10 mouse cellular contexts compared by ENCODE assay signal in genomic region chr9:66620055-66620454, GRCm38 (mm10). TPM values are rescaled to one million over a fixed set of nuclear protein-coding genes. Genes with fewer than 3 reads are reported as not detected.
DNase-seq lines count a peak whose midpoint lies in the region; ATAC-seq lines count a peak whose summit lies in the region.
"Had no signal": no experiment of that assay in that cellular context is flagged by ENCODE, and none has a peak within 500 bp of the region (broad histone marks: within the 10 kb centered on the region; RNA-seq: fewer than 3 reads in every experiment).

No protein-coding gene starts in this region.

- H3K36me3 ChIP-seq in hindbrain, embryonic 14.5 days (replicated peaks; ENCODE audit: control insufficient read depth, insufficient read depth) = no peaks in the 10 kb centered on the region
- no peaks in the 10 kb centered on the region for H3K36me3 ChIP-seq in hindbrain, embryonic 10.5 days
- no peaks in the 10 kb centered on the region for H3K36me3 ChIP-seq in midbrain, embryonic 13.5 days
- no peaks in the 10 kb centered on the region for H3K36me3 ChIP-seq in midbrain, embryonic 10.5 days
- H3K36me3 ChIP-seq in limb, embryonic 13.5 days = no peaks in the 10 kb centered on the region
- no peaks in the 10 kb centered on the region for H3K36me3 ChIP-seq in stomach, embryonic 16.5 days (ENCODE audit: control insufficient read depth, insufficient read depth, low read length)
- H3K36me3 ChIP-seq: forebrain, embryonic 15.5 days had no signal

- H3K27ac ChIP-seq in hindbrain, embryonic 14.5 days = peak overlapping the region; percentile 15; the same call in 1 of the 2 replicates
- no peak overlapping the region for H3K27ac ChIP-seq in hindbrain, embryonic 10.5 days
- 0 out of 2 replicates have a peak overlapping the region, but pooled peaks have one; percentile 55 for H3K27ac ChIP-seq in midbrain, embryonic 13.5 days
- no peak overlapping the region for H3K27ac ChIP-seq in midbrain, embryonic 10.5 days (replicated peaks)
- peak overlapping the region; percentile 61; the same call in 1 of the 2 replicates for H3K27ac ChIP-seq in limb, embryonic 13.5 days
- H3K27ac ChIP-seq in stomach, embryonic 16.5 days (ENCODE audit: low read length) = peak overlapping the region; percentile 89
- H3K27ac ChIP-seq: forebrain, embryonic 15.5 days had no signal

- H3K4me3 ChIP-seq in hindbrain, embryonic 14.5 days (replicated peaks; ENCODE audit: low read length) = no peak overlapping the region
- H3K4me3 ChIP-seq in hindbrain, embryonic 10.5 days = no peak overlapping the region
- H3K4me3 ChIP-seq in midbrain, embryonic 13.5 days (replicated peaks) = no peak overlapping the region
- H3K4me3 ChIP-seq in midbrain, embryonic 10.5 days = no peak overlapping the region
- no peak overlapping the region for H3K4me3 ChIP-seq in limb, embryonic 13.5 days
- H3K4me3 ChIP-seq in stomach, embryonic 16.5 days (replicated peaks; ENCODE audit: low read length) = no peak overlapping the region
- H3K4me3 ChIP-seq: forebrain, embryonic 15.5 days had no signal

- H3K9me3 ChIP-seq in hindbrain, embryonic 14.5 days (ENCODE audit: control insufficient read depth, low read length) = no peaks in the 10 kb centered on the region
- H3K9me3 ChIP-seq in hindbrain, embryonic 10.5 days = no peaks in the 10 kb centered on the region
- no peaks in the 10 kb centered on the region for H3K9me3 ChIP-seq in midbrain, embryonic 13.5 days
- H3K9me3 ChIP-seq in midbrain, embryonic 10.5 days (replicated peaks) = no peaks in the 10 kb centered on the region
- H3K9me3 ChIP-seq in limb, embryonic 13.5 days = no peaks in the 10 kb centered on the region
- H3K9me3 ChIP-seq in stomach, embryonic 16.5 days (replicated peaks; ENCODE audit: control insufficient read depth, low read length) = no peaks in the 10 kb centered on the region
- H3K9me3 ChIP-seq: forebrain, embryonic 15.5 days had no signal

- WGBS in hindbrain, embryonic 14.5 days = 88% methylated on average over 1 of the region's 1 CpGs
- WGBS in hindbrain, embryonic 10.5 days = 71% methylated on average over 1 of the region's 1 CpGs
- 80% methylated on average over 1 of the region's 1 CpGs for WGBS in midbrain, embryonic 13.5 days
- 80% methylated on average over 1 of the region's 1 CpGs for WGBS in midbrain, embryonic 10.5 days
- 73% methylated on average over 1 of the region's 1 CpGs for WGBS in limb, embryonic 13.5 days
- 50% methylated on average over 1 of the region's 1 CpGs for WGBS in stomach, embryonic 16.5 days

- ATAC-seq in hindbrain, embryonic 14.5 days (ENCODE audit: low FRiP score) = no peak
- no peak for ATAC-seq in midbrain, embryonic 13.5 days
- no peak for ATAC-seq in limb, embryonic 13.5 days (ENCODE audit: low FRiP score, low read depth)
- ATAC-seq in stomach, embryonic 16.5 days (ENCODE audit: insufficient read depth, low FRiP score) = no peak
- ATAC-seq: forebrain, embryonic 15.5 days; inflammation-experienced regulatory T-cells, adult 6 months had no signal

- H3K4me2 ChIP-seq in hindbrain, embryonic 14.5 days (replicated peaks) = no peak overlapping the region
- no peak overlapping the region for H3K4me2 ChIP-seq in midbrain, embryonic 13.5 days (replicated peaks)
- 0 out of 2 replicates have a peak overlapping the region, but pooled peaks have one; percentile 14 for H3K4me2 ChIP-seq in limb, embryonic 13.5 days (replicated peaks)
- H3K4me2 ChIP-seq in stomach, embryonic 16.5 days (ENCODE audit: low read depth, low read length) = no peak overlapping the region
- H3K4me2 ChIP-seq: forebrain, embryonic 15.5 days had no signal

- H3K9ac ChIP-seq in hindbrain, embryonic 14.5 days = no peak overlapping the region
- H3K9ac ChIP-seq in midbrain, embryonic 13.5 days (replicated peaks) = no peak overlapping the region
- H3K9ac ChIP-seq in limb, embryonic 13.5 days = no peak overlapping the region
- no peak overlapping the region for H3K9ac ChIP-seq in stomach, embryonic 16.5 days (ENCODE audit: low read length)
- H3K9ac ChIP-seq: forebrain, embryonic 15.5 days had no signal

- H3K27me3 ChIP-seq in hindbrain, embryonic 14.5 days (ENCODE audit: control insufficient read depth, insufficient read depth, low read length) = no peaks in the 10 kb centered on the region
- H3K27me3 ChIP-seq in hindbrain, embryonic 10.5 days (ENCODE audit: insufficient read depth, poor library complexity, severe bottlenecking) = no peaks in the 10 kb centered on the region
- no peaks in the 10 kb centered on the region for H3K27me3 ChIP-seq in midbrain, embryonic 13.5 days
- H3K27me3 ChIP-seq in midbrain, embryonic 10.5 days (ENCODE audit: low read depth, poor library complexity, severe bottlenecking) = no peaks in the 10 kb centered on the region
- no peaks in the 10 kb centered on the region for H3K27me3 ChIP-seq in limb, embryonic 13.5 days
- no peaks in the 10 kb centered on the region for H3K27me3 ChIP-seq in stomach, embryonic 16.5 days (ENCODE audit: control insufficient read depth, insufficient read depth, low read length)
- H3K27me3 ChIP-seq: forebrain, embryonic 15.5 days had no signal

- H3K4me1 ChIP-seq in hindbrain, embryonic 14.5 days (replicated peaks; ENCODE audit: control insufficient read depth, insufficient read depth, low read length) = peaks cover 7% of the 10 kb centered on the region; the same call in 1 of the 2 replicates
- peaks cover 17% of the 10 kb centered on the region for H3K4me1 ChIP-seq in hindbrain, embryonic 10.5 days (replicated peaks)
- peaks cover 18% of the 10 kb centered on the region for H3K4me1 ChIP-seq in midbrain, embryonic 13.5 days (replicated peaks)
- peaks cover 14% of the 10 kb centered on the region for H3K4me1 ChIP-seq in midbrain, embryonic 10.5 days
- H3K4me1 ChIP-seq in limb, embryonic 13.5 days = peaks cover 21% of the 10 kb centered on the region
- H3K4me1 ChIP-seq in stomach, embryonic 16.5 days (ENCODE audit: control insufficient read depth, insufficient read depth, low read length) = peaks cover 26% of the 10 kb centered on the region

- no peak for DNase-seq in hindbrain, embryonic 14.5 days (ENCODE audit: low spot score)
- DNase-seq in hindbrain, embryonic 10.5 days (ENCODE audit: low spot score) = no peak
- DNase-seq in midbrain, embryonic 10.5 days (ENCODE audit: low spot score) = no peak
- no peak for DNase-seq in urinary bladder, adult 2 months (ENCODE audit: low spot score)
- no peak for DNase-seq in right cerebral cortex, postnatal 36 days (ENCODE audit: low spot score in 2 of 2)

RNA-seq across cellular contexts. Expression of gene Usp3, which starts 27.1 kb away (rescaled TPM):
- 64.8 and 72.7 TPM in 2 replicates for polyA plus RNA-seq in hindbrain, embryonic 14.5 days (2014; fragmentation: Nextera tagmentation; extraction: Ambion mirVana)
- 84.2 and 97.7 TPM in 2 replicates for polyA plus RNA-seq in hindbrain, embryonic 10.5 days (2016; fragmentation: Nextera tagmentation; extraction: Ambion mirVana)
- 109 and 118 TPM in 2 replicates for polyA plus RNA-seq in midbrain, embryonic 13.5 days (2015; fragmentation: Nextera tagmentation; extraction: Ambion mirVana)
- 88.1 and 103 TPM in 2 replicates for polyA plus RNA-seq in midbrain, embryonic 10.5 days (2016; fragmentation: Nextera tagmentation; extraction: Ambion mirVana)
- 78.4 and 81.8 TPM in 2 replicates for polyA plus RNA-seq in limb, embryonic 13.5 days (2015; fragmentation: Nextera tagmentation; extraction: Ambion mirVana)
- polyA plus RNA-seq in stomach, embryonic 16.5 days (2015; fragmentation: Nextera tagmentation; extraction: Ambion mirVana) = 54.5 and 65.1 TPM in 2 replicates
- 39.3 and 40.1 TPM in 2 replicates for polyA plus RNA-seq in urinary bladder, adult 2 months (2012; rRNA removed)

Comparison
In these comparisons a context has a peak if more than half of its experiments do, and no peak if none do; other contexts are left out.
1. H3K27ac ChIP-seq: peak in hindbrain, embryonic 14.5 days (single experiment), midbrain, embryonic 13.5 days (single experiment), limb, embryonic 13.5 days (single experiment) and stomach, embryonic 16.5 days (single experiment); none in hindbrain, embryonic 10.5 days (single experiment) and midbrain, embryonic 10.5 days (single experiment).